Mouse (Mus musculus) liver, embryonic 14.5 days (tissue): ENCODE measurements at regions not wholly inside any gene's neighbourhood (a gene's known extent, or its start where the extent isn't known, plus 50 kb on each side); places are given as distances from the start of the nearest gene placed in this dataset.

Experiments
- CTCF ChIP-seq: IDR thresholded peaks from 2 replicates; pipeline ENCODE4 v1.5.1; 2016; ENCODE audit warnings: antibody characterized with exemption, low read depth, control low read depth
- EP300 ChIP-seq: IDR thresholded peaks from 2 replicates; pipeline ENCODE4 v1.6.1; 2016; ENCODE audit warnings: antibody characterized with exemption, low read depth

- no peak for TF ChIP-seq CTCF
- no peak for TF ChIP-seq EP300
Observed at GRCm38 (mm10) chr1:35702585-35702984, 365.6 kb upstream of the Hs6st1 start.
